Mouse (Mus musculus) megakaryocyte, embryonic 14.5 days (primary cell): Measurements from ENCODE around the gene Anks1b. TPM values are rescaled to one million over a fixed set of nuclear protein-coding genes. Genes with fewer than 3 reads are reported as not detected.

Experiments used
- H3K27me3 ChIP-seq: replicated peaks from 2 replicates; pipeline ENCODE3; 2012; ENCODE audit warnings: inconsistent platforms
- H3K36me3 ChIP-seq: replicated peaks from 2 replicates; pipeline ENCODE3; 2012; ENCODE audit warnings: low read length, inconsistent platforms, mixed read lengths
- H3K4me1 ChIP-seq: 2 replicates; pipeline ENCODE4 v1.6.1; 2012; ENCODE audit warnings: inconsistent platforms
- H3K4me3 ChIP-seq: replicated peaks from 2 replicates; pipeline ENCODE3; 2012; ENCODE audit warnings: moderate library complexity, mild to moderate bottlenecking, inconsistent platforms
- H3K9me3 ChIP-seq: 2 replicates; pipeline ENCODE4 v1.6.1; 2012; ENCODE audit warnings: inconsistent platforms
- FLI1 ChIP-seq: IDR thresholded peaks from 2 replicates; pipeline ENCODE4 v1.6.1; 2012; ENCODE audit warnings: low read length, inconsistent platforms, mixed read lengths
- GATA1 ChIP-seq: IDR thresholded peaks from 3 replicates; pipeline ENCODE4 v1.6.1; 2012; ENCODE audit warnings: mixed read lengths, low read length, inconsistent platforms, borderline replicate concordance
- polyA plus RNA-seq: library from polyadenylated mRNA; stranded (reverse); fragments of >175 nt; gene quantifications from 2 replicates; pipeline ENCODE4 v1.2.3, GENCODE M21; 2012; ENCODE audit warnings: low replicate concordance; ENCODE audit not compliant: insufficient read depth

Anks1b gene
- polyA plus RNA-seq, 1 experiment: not detected

- Histone ChIP-seq H3K4me3 (no peak overlapping the region), H3K27me3 (no peaks in the 10 kb centered on the region), H3K9me3 (no peaks in the 10 kb centered on the region), H3K4me1 (peaks cover 8% of the 10 kb centered on the region), H3K36me3 (peaks cover 85% of the 10 kb centered on the region)
- no peak for TF ChIP-seq FLI1
- TF ChIP-seq GATA1: no peak
Measured at GRCm38 (mm10) chr10:91001421-91001820, 1128.1 kb downstream of the Anks1b start.

DNA sequence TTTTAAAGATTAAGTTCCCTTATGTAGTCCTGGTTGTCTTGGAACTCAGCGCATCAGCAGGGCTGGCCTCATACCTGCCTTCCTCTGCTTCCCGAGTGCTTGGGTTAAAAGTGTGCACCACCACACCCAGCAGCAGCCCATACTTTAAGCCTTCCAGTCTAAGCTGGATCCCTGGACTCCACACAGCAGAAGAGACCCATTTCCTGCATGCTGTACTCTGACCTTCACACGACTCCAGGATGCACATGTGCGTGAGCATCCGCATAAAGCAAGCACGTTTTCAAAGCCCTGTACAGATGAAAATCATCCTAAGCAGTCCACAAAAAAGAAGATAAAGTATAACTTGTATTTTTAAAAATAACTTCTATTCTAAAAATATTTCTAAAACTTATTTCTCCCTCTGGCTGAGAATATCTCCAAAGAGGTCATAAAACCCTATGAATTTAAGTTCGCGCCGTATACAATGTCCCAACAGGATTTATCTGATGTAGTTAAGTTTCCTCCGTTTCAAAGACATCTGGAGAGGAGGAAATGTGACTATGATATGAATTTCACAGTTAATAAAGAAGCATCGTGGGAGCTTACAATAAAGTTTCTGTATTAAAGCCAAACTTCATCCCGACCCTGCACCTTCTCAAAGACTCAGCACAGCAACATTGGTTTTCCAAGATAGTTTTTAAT, 1132.7 kb downstream of the Anks1b start:
- Histone ChIP-seq H3K4me3 (no peak overlapping the region), H3K36me3 (peaks cover 80% of the 10 kb centered on the region), H3K27me3 (no peaks in the 10 kb centered on the region), H3K4me1 (peaks cover 7% of the 10 kb centered on the region), H3K9me3 (no peaks in the 10 kb centered on the region)
- TF ChIP-seq FLI1 (no peak), GATA1 (no peak)

Other genes with a start within 250 kb of the Anks1b start
- 6.3 and 10.0 TPM in 2 replicates for gene Scyl2, start 187.2 kb upstream of the Anks1b start, polyA plus RNA-seq
- gene Actr6, start 141.2 kb upstream of the Anks1b start, polyA plus RNA-seq: 1.5 TPM in 1 of 2 replicates, not detected in the other
- 4.0 and 12.3 TPM in 2 replicates for gene Uhrf1bp1l, start 128.5 kb upstream of the Anks1b start, polyA plus RNA-seq